Mouse (Mus musculus) liver, embryonic 11.5 days (tissue): ENCODE data around the gene Dimt1. TPM values are rescaled to one million over a fixed set of nuclear protein-coding genes. Genes with fewer than 3 reads are reported as not detected.
"Not testable (repeated sequence)": the region's sequence is repeated elsewhere in the genome, so short reads cannot be mapped to it uniquely, and the experiment has no call there.

Experiments used
- ATAC-seq: fragments of 200-750 bp; cut with Nextera tagmentation; replicated peaks from 2 replicates; pipeline ENCODE4 v1.8.0; 2017; ENCODE audit warnings: moderate number of reproducible peaks, mild to moderate bottlenecking, moderate TSS enrichment, moderate library complexity; ENCODE audit not compliant: low FRiP score
- DNase-seq: peaks from one replicate; pipeline ENCODE4 v3.0.0-alpha.2; 2017; ENCODE audit warnings: low spot score
- H3K27ac ChIP-seq: fragments of 300-500 bp; sonication (generic); 2 replicates; pipeline ENCODE4 v1.5.1; 2014; ENCODE audit warnings: mild to moderate bottlenecking, low read depth, low read length, control low read depth
- H3K27me3 ChIP-seq: fragments of 300-500 bp; sonication (generic); replicated peaks from 2 replicates; pipeline ENCODE4 v1.6.1; 2014; ENCODE audit warnings: low read length, mixed read lengths; ENCODE audit not compliant: control insufficient read depth, insufficient read depth
- H3K36me3 ChIP-seq: fragments of 300-500 bp; sonication (generic); 2 replicates; pipeline ENCODE4 v1.6.1; 2014; ENCODE audit warnings: mild to moderate bottlenecking, low read length, moderate library complexity, mixed read lengths; ENCODE audit not compliant: control insufficient read depth, insufficient read depth
- H3K4me1 ChIP-seq: fragments of 300-500 bp; sonication (generic); replicated peaks from 2 replicates; pipeline ENCODE4 v1.6.1; 2014; ENCODE audit warnings: low read length, mixed read lengths; ENCODE audit not compliant: control insufficient read depth, insufficient read depth
- H3K4me2 ChIP-seq: fragments of 300-500 bp; sonication (generic); 2 replicates; pipeline ENCODE4 v1.6.1; 2014; ENCODE audit warnings: mild to moderate bottlenecking, control low read depth, moderate library complexity
- H3K4me3 ChIP-seq: fragments of 300-500 bp; sonication (generic); 2 replicates; pipeline ENCODE4 v1.5.1; 2014; ENCODE audit warnings: low read depth, low read length, control low read depth
- H3K9ac ChIP-seq: fragments of 300-500 bp; sonication (generic); 2 replicates; pipeline ENCODE4 v1.6.1; 2014; ENCODE audit warnings: low read depth, low read length, control low read depth
- H3K9me3 ChIP-seq: fragments of 300-500 bp; sonication (generic); 2 replicates; pipeline ENCODE4 v1.6.1; 2016; ENCODE audit warnings: low read length, inconsistent platforms, mixed read lengths; ENCODE audit not compliant: control insufficient read depth
- WGBS: fragments of 180-500 bp; shearing (Covaris S2); extraction: QIAGEN DNeasy Blood & Tissue Kit; methylation state at CpG from one replicate; pipeline ENCODE4 v1.1.7; 2014; 5-methylcytosine and 5-hydroxymethylcytosine counted together
- polyA plus RNA-seq: library from polyadenylated mRNA; unstranded; fragments of >200 nt; fragmentation: Nextera tagmentation; extraction: Ambion mirVana; gene quantifications from 2 replicates; pipeline ENCODE4 v1.2.1, GENCODE M21; 2014

Dimt1 gene
- polyA plus RNA-seq = 47.2 and 51.1 TPM in 2 replicates

GRCm38 (mm10) chr13:106946594-106947540 is at the start of gene Dimt1:
Dimt1 (plus strand) TSS chr13:106947127.
- peak; percentile 98 for ATAC-seq
- H3K9me3 ChIP-seq = no peaks in the 10 kb centered on the region
- no peaks in the 10 kb centered on the region for H3K27me3 ChIP-seq
- WGBS = under 1% methylated on average over 67 of the region's 68 CpGs
- H3K27ac ChIP-seq = peak within 1 kb of the TSS; percentile 86
- H3K36me3 ChIP-seq = peaks cover 12% of the 10 kb centered on the region; the same call in 1 of the 2 replicates
- peak; percentile 92 for DNase-seq
- peak within 1 kb of the TSS; percentile 84 for H3K4me2 ChIP-seq
- H3K9ac ChIP-seq = peak within 1 kb of the TSS; percentile 83
- H3K4me3 ChIP-seq = peak within 1 kb of the TSS; percentile 79
- peaks cover 9% of the 10 kb centered on the region for H3K4me1 ChIP-seq

DNA sequence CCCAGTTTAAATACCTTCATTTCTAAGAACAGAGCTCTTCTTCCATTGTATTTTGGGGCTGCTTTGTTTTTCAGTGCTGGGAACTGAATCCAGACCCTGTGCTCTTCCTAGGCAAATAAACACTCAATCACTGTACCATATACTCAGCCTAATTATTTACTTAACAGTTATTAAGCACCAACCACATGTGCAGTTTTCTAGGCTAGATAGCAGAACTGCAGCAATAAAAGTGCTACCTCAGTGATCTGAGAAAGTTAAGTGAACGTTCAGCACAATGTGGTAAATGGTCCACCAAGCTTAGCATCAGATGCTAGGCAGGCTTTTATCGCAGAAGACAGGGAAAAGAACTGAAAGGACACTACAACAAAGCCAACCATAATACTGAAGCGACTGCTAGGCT is 42.3 kb upstream of the Dimt1 start:
- no peak for DNase-seq
- Histone ChIP-seq H3K36me3 (peaks cover 24% of the 10 kb centered on the region), H3K4me3 (no peak overlapping the region), H3K9me3 (no peaks in the 10 kb centered on the region), H3K4me2 (no peak overlapping the region), H3K4me1 (no peaks in the 10 kb centered on the region), H3K27ac (no peak overlapping the region), H3K27me3 (no peaks in the 10 kb centered on the region), H3K9ac (no peak overlapping the region)
- 87% methylated on average over 3 of the region's 3 CpGs for WGBS
- no peak for ATAC-seq

- not testable (repeated sequence) for H3K4me2 ChIP-seq, ATAC-seq, H3K9me3 ChIP-seq, H3K27me3 ChIP-seq, H3K9ac ChIP-seq, H3K4me3 ChIP-seq, DNase-seq, H3K4me1 ChIP-seq, H3K27ac ChIP-seq
- peaks cover 23% of the 10 kb centered on the region for H3K36me3 ChIP-seq
- 77% methylated on average over 6 of the region's 6 CpGs for WGBS
Measured at GRCm38 (mm10) chr13:106905154-106905553, 41.8 kb upstream of the Dimt1 start.

DNA sequence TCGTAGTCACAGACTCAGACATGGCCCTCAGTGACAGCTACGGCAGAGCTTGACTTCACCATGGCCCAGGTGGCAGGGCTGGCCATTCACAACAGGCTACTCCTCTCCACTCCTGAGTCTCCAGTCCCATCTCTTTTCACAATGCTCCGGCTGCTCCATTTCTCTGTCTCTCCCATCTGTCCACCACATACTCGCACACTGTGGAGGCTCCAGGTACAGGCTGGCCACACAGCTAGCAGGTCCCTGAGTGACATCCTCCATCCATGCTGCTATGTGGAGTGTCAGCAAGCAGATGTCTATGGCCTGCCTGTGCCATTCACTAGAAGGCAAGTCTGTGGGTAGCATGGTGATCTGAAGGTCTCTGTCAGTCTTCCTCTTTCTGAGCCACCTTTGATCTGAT is 39.7 kb upstream of the Dimt1 start:
- no peak overlapping the region for H3K4me2 ChIP-seq
- 92% methylated on average over 4 of the region's 4 CpGs for WGBS
- H3K4me1 ChIP-seq = no peaks in the 10 kb centered on the region
- H3K9me3 ChIP-seq = no peaks in the 10 kb centered on the region
- peaks cover 20% of the 10 kb centered on the region for H3K36me3 ChIP-seq
- H3K4me3 ChIP-seq = no peak overlapping the region
- ATAC-seq (no peak), DNase-seq (no peak)
- H3K9ac ChIP-seq = no peak overlapping the region
- H3K27me3 ChIP-seq = no peaks in the 10 kb centered on the region
- no peak overlapping the region for H3K27ac ChIP-seq

GRCm38 (mm10) chr13:106910096-106910495 is 36.8 kb upstream of the Dimt1 start:
- Histone ChIP-seq H3K4me2 (no peak overlapping the region), H3K9ac (no peak overlapping the region), H3K27me3 (no peaks in the 10 kb centered on the region), H3K36me3 (peaks cover 20% of the 10 kb centered on the region), H3K4me1 (peaks cover 4% of the 10 kb centered on the region; the same call in 1 of the 2 replicates), H3K27ac (no peak overlapping the region), H3K9me3 (no peaks in the 10 kb centered on the region), H3K4me3 (no peak overlapping the region)
- no peak for DNase-seq
- no peak for ATAC-seq
- 94% methylated on average over 10 of the region's 10 CpGs for WGBS

DNA sequence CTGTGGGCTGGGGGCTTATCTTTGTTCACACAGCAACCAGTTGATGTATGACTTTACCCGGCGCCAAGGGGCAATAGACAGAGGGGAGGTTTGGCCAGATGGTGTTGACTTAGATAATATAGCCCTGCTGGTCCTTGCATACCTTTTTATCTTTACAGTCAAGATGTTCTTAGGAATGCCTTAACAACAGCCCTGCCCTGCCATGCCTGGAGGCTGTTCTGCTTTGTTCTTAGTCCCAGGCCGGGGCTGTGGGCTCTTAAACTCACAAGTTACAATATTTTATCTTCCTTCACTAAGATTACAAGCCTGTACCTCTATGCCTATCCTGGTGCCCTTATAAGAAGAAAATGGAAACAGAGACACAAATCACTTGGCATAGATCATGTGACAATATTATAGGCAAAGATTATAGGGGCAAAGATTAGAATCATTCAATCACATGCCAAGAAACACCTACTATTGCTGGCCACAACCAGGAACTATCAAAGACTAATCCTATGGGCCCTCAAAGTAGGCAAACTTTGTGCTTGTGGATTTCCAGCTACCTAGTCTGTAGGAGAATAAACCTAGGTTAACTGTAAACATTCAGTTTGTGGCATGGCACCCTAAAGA is 33.7 kb upstream of the Dimt1 start:
- H3K4me1 ChIP-seq = peaks cover 4% of the 10 kb centered on the region; the same call in 1 of the 2 replicates
- peak overlapping the region; percentile 66 for H3K27ac ChIP-seq
- no peaks in the 10 kb centered on the region for H3K27me3 ChIP-seq
- DNase-seq (no peak), ATAC-seq (peak; percentile 78)
- H3K9ac ChIP-seq = no peak overlapping the region
- H3K4me3 ChIP-seq = no peak overlapping the region
- H3K36me3 ChIP-seq = peaks cover 17% of the 10 kb centered on the region
- 21% methylated on average over 3 of the region's 3 CpGs for WGBS
- H3K4me2 ChIP-seq = no peak overlapping the region
- H3K9me3 ChIP-seq = no peaks in the 10 kb centered on the region

DNA sequence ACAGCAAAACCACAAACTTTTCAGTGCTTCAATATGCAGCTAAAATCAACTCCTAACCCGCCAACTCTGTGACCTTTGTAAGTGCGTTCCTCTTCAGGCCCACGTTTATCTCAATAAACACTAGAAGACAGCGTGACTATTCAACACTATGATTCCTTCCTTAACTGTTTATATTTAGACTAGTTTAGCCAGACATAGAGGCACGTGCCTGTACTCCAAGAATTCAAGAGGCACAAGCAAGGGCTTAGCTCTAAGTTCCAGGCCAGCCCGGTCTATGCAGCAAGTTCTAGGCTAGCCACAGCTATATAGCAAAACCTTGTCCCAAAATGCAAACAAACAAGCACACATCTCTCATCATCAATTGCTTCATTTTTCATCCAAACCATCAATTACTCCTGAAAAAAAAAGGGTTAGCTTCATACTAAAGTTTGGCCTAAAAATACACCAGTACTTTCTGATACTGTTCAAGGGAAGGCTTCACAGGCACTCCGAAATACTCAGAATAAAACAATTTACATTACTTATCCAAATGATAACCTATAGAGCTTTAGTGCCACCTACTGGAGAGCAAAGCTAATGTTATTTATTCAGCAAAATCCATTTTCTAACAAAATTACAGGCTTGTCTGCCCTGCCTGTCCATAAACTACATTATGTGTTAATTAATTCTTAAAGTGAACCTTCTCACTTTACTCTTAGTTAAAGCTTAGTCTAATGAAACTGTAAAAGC is 28.4 kb upstream of the Dimt1 start:
- peaks cover 7% of the 10 kb centered on the region for H3K36me3 ChIP-seq
- no peak overlapping the region for H3K9ac ChIP-seq
- DNase-seq = no peak
- no peak for ATAC-seq
- H3K4me1 ChIP-seq = peaks cover 4% of the 10 kb centered on the region; the same call in 1 of the 2 replicates
- no peaks in the 10 kb centered on the region for H3K9me3 ChIP-seq
- no peak overlapping the region for H3K4me2 ChIP-seq
- H3K4me3 ChIP-seq = no peak overlapping the region
- WGBS = 80% methylated on average over 7 of the region's 7 CpGs
- H3K27ac ChIP-seq = no peak overlapping the region
- H3K27me3 ChIP-seq = no peaks in the 10 kb centered on the region

DNA sequence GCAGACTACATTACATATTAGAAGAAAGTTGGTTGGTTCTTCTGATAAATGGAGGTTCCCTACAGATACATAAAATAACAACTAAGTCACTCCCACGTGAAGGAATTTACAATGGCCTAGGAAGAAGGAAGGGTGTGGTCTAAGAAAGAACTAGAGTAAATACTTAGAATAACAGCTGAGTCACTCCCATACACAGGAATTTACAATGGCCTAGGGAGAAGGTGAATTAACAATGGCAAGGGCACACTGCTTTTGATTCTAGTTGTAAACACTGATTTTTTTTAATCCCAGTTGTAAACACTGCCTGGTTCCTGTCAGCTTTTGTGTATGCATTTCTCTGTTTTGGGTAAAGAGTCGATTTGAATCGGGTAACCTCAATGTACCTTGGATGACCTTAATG is 21.0 kb upstream of the Dimt1 start:
- H3K36me3 ChIP-seq = peaks cover 15% of the 10 kb centered on the region
- not testable (repeated sequence) for H3K9ac ChIP-seq, DNase-seq, H3K27me3 ChIP-seq, H3K27ac ChIP-seq, H3K4me2 ChIP-seq, H3K4me1 ChIP-seq, H3K4me3 ChIP-seq, H3K9me3 ChIP-seq, ATAC-seq
- 92% methylated on average over 3 of the region's 3 CpGs for WGBS
